Mouse (Mus musculus) intestine, postnatal 0 days (tissue): ENCODE measurements around the gene Npcd. TPM values are rescaled to one million over a fixed set of nuclear protein-coding genes. Genes with fewer than 3 reads are reported as not detected.

ENCODE experiments used
- ATAC-seq: fragments of 200-750 bp; cut with Nextera tagmentation; 2 replicates; pipeline ENCODE4 v1.8.0; 2017; ENCODE audit warnings: mild to moderate bottlenecking, moderate TSS enrichment, moderate library complexity
- H3K27ac ChIP-seq: fragments of 300-500 bp; sonication (generic); 2 replicates; pipeline ENCODE4 v1.5.1; 2014; ENCODE audit warnings: mild to moderate bottlenecking, low read depth, low read length, moderate library complexity
- H3K27me3 ChIP-seq: fragments of 300-500 bp; sonication (generic); replicated peaks from 2 replicates; pipeline ENCODE4 v1.6.1; 2014; ENCODE audit warnings: low read length, mixed read lengths; ENCODE audit not compliant: control insufficient read depth, insufficient read depth
- H3K36me3 ChIP-seq: fragments of 300-500 bp; sonication (generic); 2 replicates; pipeline ENCODE4 v1.6.1; 2014; ENCODE audit warnings: mild to moderate bottlenecking, moderate library complexity; ENCODE audit not compliant: control insufficient read depth, insufficient read depth
- H3K4me1 ChIP-seq: fragments of 300-500 bp; sonication (generic); replicated peaks from 2 replicates; pipeline ENCODE4 v1.6.1; 2014; ENCODE audit warnings: antibody characterized with exemption, low read length, mixed read lengths; ENCODE audit not compliant: control insufficient read depth, insufficient read depth
- H3K4me2 ChIP-seq: fragments of 300-500 bp; sonication (generic); replicated peaks from 2 replicates; pipeline ENCODE4 v1.6.1; 2014; ENCODE audit warnings: low read depth, mild to moderate bottlenecking, moderate library complexity
- H3K4me3 ChIP-seq: fragments of 300-500 bp; sonication (generic); 2 replicates; pipeline ENCODE4 v1.5.1; 2014; ENCODE audit warnings: low read depth, low read length
- H3K9ac ChIP-seq: fragments of 300-500 bp; sonication (generic); 2 replicates; pipeline ENCODE4 v1.6.1; 2014; ENCODE audit warnings: mild to moderate bottlenecking, low read depth, low read length
- H3K9me3 ChIP-seq: fragments of 300-500 bp; sonication (generic); 2 replicates; pipeline ENCODE4 v1.6.1; 2016; ENCODE audit warnings: mixed run types; ENCODE audit not compliant: control insufficient read depth
- CTCF ChIP-seq: sonication (generic); IDR thresholded peaks from 2 replicates; pipeline ENCODE4 v1.5.1; 2016; ENCODE audit warnings: low read depth, mild to moderate bottlenecking, control low read depth, antibody characterized with exemption, moderate library complexity
- WGBS: fragments of 180-500 bp; shearing (Covaris S2); extraction: QIAGEN DNeasy Blood & Tissue Kit; methylation state at CpG from one replicate; pipeline ENCODE4 v1.1.7; 2014; 5-methylcytosine and 5-hydroxymethylcytosine counted together
- polyA plus RNA-seq: library from polyadenylated mRNA; unstranded; fragments of >200 nt; fragmentation: Nextera tagmentation; extraction: Ambion mirVana; gene quantifications from 2 replicates; pipeline ENCODE4 v1.2.1, GENCODE M21; 2015

Npcd gene
- polyA plus RNA-seq, 1 experiment from 2014 or later, result not detected

GRCm38 (mm10) chr15:79800701-79801100 lies 33.3 kb downstream of the Npcd start:
- Histone ChIP-seq H3K36me3 (no peaks in the 10 kb centered on the region), H3K27me3 (peaks cover 42% of the 10 kb centered on the region), H3K4me3 (no peak overlapping the region), H3K4me2 (no peak overlapping the region), H3K9ac (no peak overlapping the region), H3K9me3 (no peaks in the 10 kb centered on the region), H3K27ac (no peak overlapping the region), H3K4me1 (no peaks in the 10 kb centered on the region; the same call in 1 of the 2 replicates)
- ATAC-seq, result no peak
- TF ChIP-seq CTCF, result no peak
- 59% methylated on average over 11 of the region's 11 CpGs for WGBS

GRCm38 (mm10) chr15:79798591-79798990 lies 35.4 kb downstream of the Npcd start:
- TF ChIP-seq CTCF, result no peak
- H3K27me3 ChIP-seq, result peaks cover 21% of the 10 kb centered on the region
- H3K4me3 ChIP-seq, result no peak overlapping the region
- WGBS, result 91% methylated on average over 10 of the region's 10 CpGs
- H3K36me3 ChIP-seq, result no peaks in the 10 kb centered on the region
- H3K9me3 ChIP-seq, result no peaks in the 10 kb centered on the region
- H3K4me1 ChIP-seq, result no peaks in the 10 kb centered on the region
- no peak overlapping the region for H3K27ac ChIP-seq
- ATAC-seq, result no peak
- no peak overlapping the region for H3K9ac ChIP-seq
- no peak overlapping the region for H3K4me2 ChIP-seq

GRCm38 (mm10) chr15:79797680-79798079 lies 36.4 kb downstream of the Npcd start:
- ATAC-seq, result no peak

GRCm38 (mm10) chr15:79797096-79797495 lies 36.9 kb downstream of the Npcd start:
- Histone ChIP-seq H3K4me1 (no peaks in the 10 kb centered on the region), H3K9ac (no peak overlapping the region), H3K4me3 (no peak overlapping the region), H3K27ac (no peak overlapping the region), H3K9me3 (no peaks in the 10 kb centered on the region), H3K4me2 (no peak overlapping the region), H3K27me3 (peaks cover 11% of the 10 kb centered on the region; the same call in 1 of the 2 replicates), H3K36me3 (no peaks in the 10 kb centered on the region)
- ATAC-seq, result no peak
- TF ChIP-seq CTCF, result no peak
- 82% methylated on average over 7 of the region's 7 CpGs for WGBS

More at GRCm38 (mm10) chr15:79797680-79798079, 36.4 kb downstream of the Npcd start:
- TF ChIP-seq CTCF, result no peak
- Histone ChIP-seq H3K4me3 (no peak overlapping the region), H3K36me3 (no peaks in the 10 kb centered on the region), H3K9ac (no peak overlapping the region), H3K4me2 (no peak overlapping the region), H3K4me1 (no peaks in the 10 kb centered on the region), H3K9me3 (no peaks in the 10 kb centered on the region), H3K27ac (no peak overlapping the region), H3K27me3 (peaks cover 13% of the 10 kb centered on the region; the same call in 1 of the 2 replicates)
- WGBS, result 87% methylated on average over 8 of the region's 8 CpGs

- Histone ChIP-seq H3K27me3 (0 out of 2 replicates have a peak, but pooled peaks cover 3% of the 10 kb centered on the region), H3K36me3 (no peaks in the 10 kb centered on the region), H3K4me1 (no peaks in the 10 kb centered on the region), H3K4me2 (no peak overlapping the region), H3K4me3 (no peak overlapping the region), H3K9me3 (no peaks in the 10 kb centered on the region), H3K9ac (no peak overlapping the region), H3K27ac (no peak overlapping the region)
- no peak for TF ChIP-seq CTCF
- 76% methylated on average over 12 of the region's 12 CpGs for WGBS
- ATAC-seq, result no peak
These were observed 37.8 kb downstream of the Npcd start for GRCm38 (mm10) chr15:79796256-79796655.

- H3K9ac ChIP-seq, result no peak overlapping the region
These were observed 39.9 kb downstream of the Npcd start for GRCm38 (mm10) chr15:79794173-79794572.

GRCm38 (mm10) chr15:79793076-79793475 lies 41.0 kb downstream of the Npcd start:
- 91% methylated on average over 9 of the region's 9 CpGs for WGBS
- no peak for TF ChIP-seq CTCF
- no peak for ATAC-seq
- no peak overlapping the region for H3K4me2 ChIP-seq
- no peaks in the 10 kb centered on the region for H3K4me1 ChIP-seq
- H3K36me3 ChIP-seq, result no peaks in the 10 kb centered on the region
- no peak overlapping the region for H3K27ac ChIP-seq
- no peaks in the 10 kb centered on the region for H3K9me3 ChIP-seq
- H3K4me3 ChIP-seq, result no peak overlapping the region
- H3K27me3 ChIP-seq, result no peaks in the 10 kb centered on the region
- no peak overlapping the region for H3K9ac ChIP-seq

More at GRCm38 (mm10) chr15:79794173-79794572, 39.9 kb downstream of the Npcd start:
- TF ChIP-seq CTCF, result no peak
- Histone ChIP-seq H3K9me3 (no peaks in the 10 kb centered on the region), H3K36me3 (no peaks in the 10 kb centered on the region), H3K4me2 (no peak overlapping the region), H3K27me3 (no peaks in the 10 kb centered on the region), H3K27ac (no peak overlapping the region), H3K4me3 (no peak overlapping the region), H3K4me1 (no peaks in the 10 kb centered on the region)
- ATAC-seq, result no peak
- WGBS, result 20% methylated on average over 20 of the region's 20 CpGs
